Mouse (Mus musculus) skeletal muscle tissue, postnatal 0 days (tissue): ENCODE data around the gene Vmn1r27. TPM values are rescaled to one million over a fixed set of nuclear protein-coding genes. Genes with fewer than 3 reads are reported as not detected.

Source experiments
- polyA plus RNA-seq: library from polyadenylated mRNA; unstranded; fragments of >200 nt; fragmentation: Nextera tagmentation; extraction: Ambion mirVana; gene quantifications from 2 replicates; pipeline ENCODE4 v1.2.1, GENCODE M21; 2015

The Vmn1r27 gene
- polyA plus RNA-seq, result not detected in 2 replicates

GRCm38 (mm10) chr6:58218721-58219120, at the start of gene Vmn1r27:
TSS of gene Vmn1r27 (minus strand) at chr6:58218821.

GRCm38 (mm10) chr6:58261737-58262136, 43.1 kb upstream of the Vmn1r27 start, which contains the start of gene Vmn1r28:
TSS of gene Vmn1r28 (plus strand) at chr6:58262037.

Other genes with a start within 250 kb of the Vmn1r27 start
- gene Vmn1r25, start 238.0 kb downstream of the Vmn1r27 start, polyA plus RNA-seq, result not detected in 2 replicates
- not detected in 2 replicates for gene Vmn1r26, start 203.7 kb downstream of the Vmn1r27 start, polyA plus RNA-seq
- gene Vmn1r28, start 43.2 kb upstream of the Vmn1r27 start, polyA plus RNA-seq, result not detected in 2 replicates
- not detected in 2 replicates for gene Vmn1r29, start 82.7 kb upstream of the Vmn1r27 start, polyA plus RNA-seq
- gene Vmn1r30, start 224.6 kb upstream of the Vmn1r27 start, polyA plus RNA-seq, result not detected in 2 replicates